ENCODE assay signal across 29 mouse cellular contexts in the genomic region with DNA sequence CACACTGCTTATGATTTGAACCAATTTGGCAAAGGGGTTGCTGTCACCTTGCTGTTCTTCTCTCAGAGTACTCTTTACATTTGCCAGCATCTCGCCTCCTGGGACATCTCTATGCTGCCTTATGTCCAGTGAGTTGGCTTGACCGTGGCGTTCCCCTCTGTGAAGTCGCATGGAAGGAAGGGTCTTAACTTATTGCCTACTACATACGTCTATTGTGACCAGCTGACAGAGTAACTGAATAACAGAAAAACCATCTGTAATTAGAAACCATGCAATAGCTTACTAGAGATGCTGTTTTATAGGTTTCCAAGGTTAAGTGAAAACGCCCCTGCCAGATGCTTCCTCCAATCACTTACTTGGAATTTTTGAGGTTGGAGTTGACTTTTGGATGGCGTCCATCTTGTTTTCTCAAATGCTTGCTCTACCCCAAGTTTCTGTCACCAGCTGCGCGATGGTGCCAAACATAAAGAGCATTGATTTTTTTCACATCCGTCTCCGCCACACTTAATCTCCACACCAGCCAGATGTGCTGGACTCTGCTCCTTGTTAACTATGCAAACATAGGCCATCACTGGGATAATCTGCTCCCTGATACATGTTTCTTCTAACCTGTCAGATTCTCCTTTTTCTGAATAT.
A peak's percentile ranks its signal among the peaks of the same experiment; 100 is the strongest.
DNase-seq lines count a peak whose midpoint lies in the region; ATAC-seq lines count a peak whose summit lies in the region.
"Had no signal": no experiment of that assay in that cellular context is flagged by ENCODE, and none has a peak within 500 bp of the region (broad histone marks: within the 10 kb centered on the region; RNA-seq: fewer than 3 reads in every experiment).

No protein-coding gene starts in this region.

- peak; percentile 65; the same call in 1 of the 2 replicates for ATAC-seq in heart, embryonic 16.5 days (replicated peaks; ENCODE audit: extremely low read depth, insufficient read depth, low FRiP score)
- no peak for ATAC-seq in heart, embryonic 11.5 days (replicated peaks; ENCODE audit: insufficient number of reproducible peaks, low FRiP score, low TSS enrichment)
- ATAC-seq in forebrain, embryonic 15.5 days (replicated peaks) = no peak
- ATAC-seq: forebrain, postnatal 0 days; intestine, postnatal 0 days; midbrain, embryonic 15.5 days had no signal

- no peak overlapping the region for H3K4me3 ChIP-seq in heart, embryonic 16.5 days (ENCODE audit: low read length)
- H3K4me3 ChIP-seq in heart, embryonic 11.5 days (ENCODE audit: low read depth, low read length) = no peak overlapping the region
- H3K4me3 ChIP-seq in forebrain, embryonic 15.5 days = no peak overlapping the region
- H3K4me3 ChIP-seq: embryonic facial prominence, embryonic 13.5 days; erythroblast, embryonic 14.5 days; layer of hippocampus, adult 2 months; limb, embryonic 15.5 days; liver, embryonic 13.5 days; midbrain, embryonic 10.5 days; midbrain, embryonic 15.5 days; neural tube, embryonic 15.5 days; stomach, embryonic 15.5 days had no signal

- peaks cover 5% of the 10 kb centered on the region for H3K27me3 ChIP-seq in heart, embryonic 16.5 days (ENCODE audit: control insufficient read depth, insufficient read depth, low read length)
- no peaks in the 10 kb centered on the region for H3K27me3 ChIP-seq in heart, embryonic 11.5 days (ENCODE audit: control insufficient read depth, insufficient read depth, low read length)
- H3K27me3 ChIP-seq in forebrain, embryonic 15.5 days = no peaks in the 10 kb centered on the region
- H3K27me3 ChIP-seq: embryonic facial prominence, embryonic 13.5 days; limb, embryonic 15.5 days; liver, embryonic 13.5 days; midbrain, embryonic 15.5 days; neural tube, embryonic 15.5 days; stomach, embryonic 15.5 days had no signal

- H3K9me3 ChIP-seq in heart, embryonic 16.5 days (replicated peaks; ENCODE audit: control insufficient read depth, low read length) = 0 out of 2 replicates have a peak, but pooled peaks cover 2% of the 10 kb centered on the region
- no peaks in the 10 kb centered on the region for H3K9me3 ChIP-seq in heart, embryonic 11.5 days (replicated peaks; ENCODE audit: control insufficient read depth, low read length)
- H3K9me3 ChIP-seq in forebrain, embryonic 15.5 days = no peaks in the 10 kb centered on the region
- H3K9me3 ChIP-seq: embryonic facial prominence, embryonic 13.5 days; limb, embryonic 15.5 days; liver, embryonic 13.5 days; midbrain, embryonic 10.5 days; midbrain, embryonic 15.5 days; neural tube, embryonic 15.5 days; stomach, embryonic 15.5 days had no signal

- no peak overlapping the region for H3K4me2 ChIP-seq in heart, embryonic 16.5 days (ENCODE audit: low read depth, low read length)
- H3K4me2 ChIP-seq in heart, embryonic 11.5 days = no peak overlapping the region
- H3K4me2 ChIP-seq in forebrain, embryonic 15.5 days (replicated peaks) = no peak overlapping the region
- H3K4me2 ChIP-seq: embryonic facial prominence, embryonic 13.5 days; hindbrain, embryonic 14.5 days; limb, embryonic 15.5 days; liver, embryonic 13.5 days; midbrain, embryonic 15.5 days; neural tube, embryonic 15.5 days; stomach, embryonic 15.5 days had no signal

- H3K27ac ChIP-seq in heart, embryonic 16.5 days (ENCODE audit: low read length) = no peak overlapping the region
- no peak overlapping the region for H3K27ac ChIP-seq in heart, embryonic 11.5 days (ENCODE audit: low read depth, low read length)
- H3K27ac ChIP-seq in forebrain, embryonic 15.5 days (replicated peaks) = no peak overlapping the region
- H3K27ac ChIP-seq: embryonic facial prominence, embryonic 13.5 days; hindbrain, embryonic 14.5 days; layer of hippocampus, adult 2 months; limb, embryonic 15.5 days; liver, embryonic 13.5 days; midbrain, embryonic 10.5 days; midbrain, embryonic 15.5 days; neural tube, embryonic 15.5 days; stomach, embryonic 15.5 days had no signal

- WGBS in heart, embryonic 16.5 days = 80% methylated on average over 11 of the region's 11 CpGs
- 87% methylated on average over 11 of the region's 11 CpGs for WGBS in heart, embryonic 11.5 days (ENCODE audit: insufficient replicate concordance)
- 91% methylated on average over 11 of the region's 11 CpGs for WGBS in forebrain, embryonic 15.5 days

- DNase-seq in gastrocnemius, postnatal 25 days = peak; percentile 9
- DNase-seq in gastrocnemius, postnatal 36 days = no peak
- DNase-seq in lung, postnatal 10 days = peak; percentile 18
- no peak for DNase-seq in lung, postnatal 36 days
- peak; percentile 53 for DNase-seq in skeletal muscle tissue, adult 2 months (ENCODE audit: low read depth, low spot score)
- DNase-seq: adrenal gland, postnatal 25 days; cerebellum, adult 11-12 months; cerebellum, adult 9-11 months; embryo, embryonic 11 days; forebrain, postnatal 0 days; kidney, postnatal 25 days; liver, embryonic 13.5 days; lung, adult 18-20 months; retina, postnatal 1 day; right cerebral cortex, postnatal 14 days; thymus, postnatal 25 days had no signal

- intact Hi-C loops in gastrocnemius, postnatal 36 days (cut with DNase I) = no loop called here

- H3K36me3 ChIP-seq in heart, embryonic 16.5 days (ENCODE audit: control insufficient read depth, insufficient read depth) = no peaks in the 10 kb centered on the region
- no peaks in the 10 kb centered on the region for H3K36me3 ChIP-seq in heart, embryonic 11.5 days (ENCODE audit: control insufficient read depth, insufficient read depth, low read length)
- no peaks in the 10 kb centered on the region for H3K36me3 ChIP-seq in forebrain, embryonic 15.5 days
- H3K36me3 ChIP-seq: embryonic facial prominence, embryonic 13.5 days; limb, embryonic 15.5 days; liver, embryonic 13.5 days; midbrain, embryonic 10.5 days; midbrain, embryonic 15.5 days; neural tube, embryonic 15.5 days; stomach, embryonic 15.5 days had no signal

- no peak overlapping the region for H3K9ac ChIP-seq in heart, embryonic 16.5 days (ENCODE audit: low read length)
- H3K9ac ChIP-seq in heart, embryonic 11.5 days (ENCODE audit: low read depth, low read length) = no peak overlapping the region
- no peak overlapping the region for H3K9ac ChIP-seq in forebrain, embryonic 15.5 days (replicated peaks)
- H3K9ac ChIP-seq: embryonic facial prominence, embryonic 13.5 days; forebrain, postnatal 0 days; hindbrain, embryonic 14.5 days; limb, embryonic 15.5 days; liver, embryonic 13.5 days; midbrain, embryonic 15.5 days; neural tube, embryonic 15.5 days; stomach, embryonic 15.5 days had no signal

- peaks cover 2% of the 10 kb centered on the region; the same call in 1 of the 2 replicates for H3K4me1 ChIP-seq in heart, embryonic 16.5 days (ENCODE audit: control insufficient read depth, insufficient read depth, low read length)
- no peaks in the 10 kb centered on the region for H3K4me1 ChIP-seq in heart, embryonic 11.5 days (ENCODE audit: control insufficient read depth, insufficient read depth, low read length)
- H3K4me1 ChIP-seq in forebrain, embryonic 15.5 days = no peaks in the 10 kb centered on the region
- H3K4me1 ChIP-seq: liver, embryonic 13.5 days; midbrain, embryonic 10.5 days; midbrain, embryonic 15.5 days; neural tube, embryonic 15.5 days; stomach, embryonic 15.5 days had no signal

Comparison
In these comparisons a context has a peak if more than half of its experiments do, and no peak if none do; other contexts are left out.
1. DNase-seq: peak in gastrocnemius, postnatal 25 days (single experiment), lung, postnatal 10 days (single experiment) and skeletal muscle tissue, adult 2 months (single experiment); none in gastrocnemius, postnatal 36 days (0 of 2) and lung, postnatal 36 days (single experiment).